Mouse (Mus musculus): Measurements from ENCODE around the gene Olfr1329. TPM values are rescaled to one million over a fixed set of nuclear protein-coding genes. Genes with fewer than 3 reads are reported as not detected.
"Not testable (repeated sequence)": the region's sequence is repeated elsewhere in the genome, so short reads cannot be mapped to it uniquely, and the experiment has no call there.

The Olfr1329 gene
- not detected in 2 replicates for polyA plus RNA-seq (2015; fragmentation: Nextera tagmentation; extraction: Ambion mirVana)

DNA sequence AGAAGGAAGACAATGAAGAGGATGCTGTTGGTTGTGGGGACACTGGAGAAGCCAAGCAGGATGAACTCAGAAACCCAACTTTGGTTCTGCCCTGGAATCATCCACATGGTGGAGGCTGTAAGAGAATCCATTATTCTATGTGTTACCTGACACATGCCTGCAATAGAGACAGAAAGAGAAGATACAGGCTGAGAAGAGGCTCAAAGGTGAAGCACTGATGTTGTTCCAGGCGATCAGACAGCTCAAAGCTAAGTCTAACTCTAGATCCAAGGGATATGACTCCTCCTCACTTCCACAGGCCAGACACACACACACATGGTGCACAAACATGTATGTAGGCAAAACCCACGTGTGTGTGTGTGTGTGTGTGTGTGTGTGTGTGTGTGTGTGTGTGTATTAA is at the start of gene Olfr1329:
TSS of gene Olfr1329 (minus strand) at position 101 of the 400 bp plus-strand sequence.
- not testable (repeated sequence) for H3K4me2 ChIP-seq; H3K36me3 ChIP-seq; H3K27me3 ChIP-seq; H3K9ac ChIP-seq; H3K9me3 ChIP-seq; H3K27ac ChIP-seq; ATAC-seq (ENCODE audit: insufficient number of reproducible peaks, insufficient read depth, low FRiP score, low TSS enrichment, low read depth); H3K4me1 ChIP-seq; H3K4me3 ChIP-seq
- 55% methylated on average over 2 of the region's 2 CpGs for WGBS

DNA sequence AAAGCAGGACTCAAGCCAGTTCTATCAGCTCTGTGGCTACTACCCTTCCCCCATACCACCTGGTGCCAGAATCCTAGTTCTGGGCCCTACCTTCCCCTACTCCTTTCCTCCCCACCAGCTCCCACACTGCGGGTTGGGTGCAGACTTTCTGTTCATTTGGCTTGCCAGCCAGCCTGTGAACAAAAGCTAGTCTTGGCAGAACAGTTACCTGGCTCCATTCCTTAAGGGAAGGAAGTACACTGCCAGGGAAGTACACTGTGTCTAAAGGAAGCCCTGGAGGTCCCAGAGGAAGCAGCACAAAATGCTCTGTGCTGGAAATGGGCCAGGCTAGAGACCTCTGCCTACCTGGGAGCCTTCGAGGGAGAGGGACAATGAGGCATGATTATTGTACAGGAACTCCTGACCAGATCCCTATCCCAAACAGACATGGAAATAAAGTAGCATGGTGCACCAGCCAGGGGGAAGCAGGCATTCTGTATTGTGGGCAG is 43.9 kb upstream of the Olfr1329 start, which contains the start of gene Lao1:
TSS of gene Lao1 (plus strand) at position 438 of the 488 bp plus-strand sequence.
- 75% methylated on average over 2 of the region's 2 CpGs for WGBS
- Histone ChIP-seq H3K4me3 (no peak within 1 kb of the TSS), H3K4me1 (no peaks in the 10 kb centered on the region), H3K9me3 (no peaks in the 10 kb centered on the region), H3K27ac (no peak within 1 kb of the TSS), H3K27me3 (no peaks in the 10 kb centered on the region), H3K36me3 (no peaks in the 10 kb centered on the region), H3K4me2 (no peak within 1 kb of the TSS), H3K9ac (no peak within 1 kb of the TSS)
- ATAC-seq (ENCODE audit: insufficient number of reproducible peaks, insufficient read depth, low FRiP score, low TSS enrichment, low read depth): no peak

DNA sequence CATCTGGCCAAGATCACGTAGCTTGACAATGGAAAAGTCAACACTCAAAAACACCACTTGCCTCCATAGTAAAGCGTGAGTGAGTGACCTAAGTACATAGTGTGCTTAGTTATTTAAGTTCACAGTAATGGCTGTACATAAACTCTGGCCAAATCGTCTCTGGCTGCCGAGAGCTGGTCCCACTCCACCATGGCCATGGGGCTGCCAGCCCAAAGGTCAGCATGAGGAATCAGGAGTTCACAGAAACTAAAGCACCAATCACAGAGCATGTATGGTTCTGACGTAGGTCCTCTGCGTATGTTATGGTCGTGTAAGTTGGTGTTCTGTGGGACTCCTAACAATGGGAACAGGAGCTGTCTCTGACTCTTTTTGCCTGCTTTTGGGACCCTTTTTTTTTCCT is 41.5 kb upstream of the Olfr1329 start:
- ATAC-seq (ENCODE audit: insufficient number of reproducible peaks, insufficient read depth, low FRiP score, low TSS enrichment, low read depth): no peak
- H3K9ac ChIP-seq: no peak overlapping the region
- H3K4me3 ChIP-seq: no peak overlapping the region
- H3K9me3 ChIP-seq: no peaks in the 10 kb centered on the region
- no peaks in the 10 kb centered on the region for H3K36me3 ChIP-seq
- no peaks in the 10 kb centered on the region for H3K27me3 ChIP-seq
- H3K4me1 ChIP-seq: no peaks in the 10 kb centered on the region
- no peak overlapping the region for H3K27ac ChIP-seq
- no peak overlapping the region for H3K4me2 ChIP-seq
- 87% methylated on average over 7 of the region's 7 CpGs for WGBS

DNA sequence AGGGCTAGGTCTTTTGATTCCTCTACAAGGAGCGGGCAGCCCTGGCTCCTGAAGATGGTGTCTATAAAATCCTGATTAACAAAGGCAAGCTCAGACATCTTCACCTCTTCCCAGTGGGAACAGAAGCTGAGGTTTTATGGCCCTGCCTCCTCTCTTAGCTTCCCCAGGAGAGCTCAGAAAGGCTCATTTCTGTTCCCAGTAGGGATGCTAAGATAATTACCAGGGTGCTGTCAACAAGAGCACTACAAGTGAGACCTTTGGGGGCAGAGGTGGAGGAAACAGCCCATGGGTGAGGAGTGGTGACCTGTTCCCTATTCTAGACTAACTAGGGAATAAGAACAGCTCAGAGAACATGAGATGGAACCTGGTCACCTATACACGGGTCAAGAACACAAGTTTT is 21.2 kb upstream of the Olfr1329 start, which contains the start of gene Olfr1328:
TSS of gene Olfr1328 (minus strand) at position 101 of the 400 bp plus-strand sequence.
- no peaks in the 10 kb centered on the region for H3K27me3 ChIP-seq
- H3K4me1 ChIP-seq: no peaks in the 10 kb centered on the region
- no peak within 1 kb of the TSS for H3K4me2 ChIP-seq
- H3K27ac ChIP-seq: no peak within 1 kb of the TSS
- no peaks in the 10 kb centered on the region for H3K36me3 ChIP-seq
- H3K4me3 ChIP-seq: no peak within 1 kb of the TSS
- no peak for ATAC-seq (ENCODE audit: insufficient number of reproducible peaks, insufficient read depth, low FRiP score, low TSS enrichment, low read depth)
- WGBS: 76% methylated on average over 2 of the region's 2 CpGs
- H3K9ac ChIP-seq: no peak within 1 kb of the TSS
- H3K9me3 ChIP-seq: no peaks in the 10 kb centered on the region

DNA sequence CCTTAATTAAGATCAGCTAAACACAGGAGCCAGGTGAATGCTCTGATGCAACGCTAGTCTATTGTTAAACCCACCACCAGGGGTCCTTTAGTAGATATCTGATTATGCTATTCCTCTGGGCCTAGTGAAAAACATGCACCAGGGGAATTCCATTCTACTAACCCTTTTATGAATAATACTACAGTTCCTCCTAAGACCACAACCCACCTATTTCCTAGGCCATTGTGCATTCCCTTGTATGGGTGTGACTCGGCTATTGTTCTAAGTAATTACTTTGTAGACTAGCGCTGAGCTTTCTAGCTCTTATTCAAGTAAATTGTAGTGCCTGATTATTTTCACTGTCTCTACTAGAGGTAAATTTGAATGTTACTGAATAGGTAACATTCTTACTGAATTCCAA is 14.1 kb upstream of the Olfr1329 start:
- not testable (repeated sequence) for H3K4me1 ChIP-seq; H3K9me3 ChIP-seq; H3K36me3 ChIP-seq; H3K27me3 ChIP-seq; H3K9ac ChIP-seq; H3K4me3 ChIP-seq; ATAC-seq (ENCODE audit: insufficient number of reproducible peaks, insufficient read depth, low FRiP score, low TSS enrichment, low read depth); H3K27ac ChIP-seq; H3K4me2 ChIP-seq
- WGBS: 79% methylated on average over 3 of the region's 3 CpGs

DNA sequence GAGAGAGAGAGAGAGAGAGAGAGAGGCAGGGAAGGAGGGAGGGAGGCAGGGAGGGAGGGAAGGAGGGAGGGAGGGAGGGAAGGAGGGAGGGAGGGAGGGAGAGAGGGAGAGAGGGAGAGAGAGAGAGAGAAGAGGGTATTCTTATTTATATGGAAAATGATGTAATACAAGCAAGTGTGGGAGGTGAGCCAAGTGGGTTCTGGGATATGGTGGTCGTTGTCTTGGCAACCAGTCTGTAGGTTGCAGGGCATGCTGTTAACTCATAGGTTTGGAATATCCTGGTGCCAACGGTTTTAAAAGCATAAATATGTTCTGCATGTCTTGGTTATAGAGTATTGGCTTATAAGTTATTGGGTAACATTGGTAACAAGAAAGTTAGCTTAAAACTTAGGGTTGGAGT is 15.3 kb downstream of the Olfr1329 start:
- no peak for ATAC-seq (ENCODE audit: insufficient number of reproducible peaks, insufficient read depth, low FRiP score, low TSS enrichment, low read depth)

DNA sequence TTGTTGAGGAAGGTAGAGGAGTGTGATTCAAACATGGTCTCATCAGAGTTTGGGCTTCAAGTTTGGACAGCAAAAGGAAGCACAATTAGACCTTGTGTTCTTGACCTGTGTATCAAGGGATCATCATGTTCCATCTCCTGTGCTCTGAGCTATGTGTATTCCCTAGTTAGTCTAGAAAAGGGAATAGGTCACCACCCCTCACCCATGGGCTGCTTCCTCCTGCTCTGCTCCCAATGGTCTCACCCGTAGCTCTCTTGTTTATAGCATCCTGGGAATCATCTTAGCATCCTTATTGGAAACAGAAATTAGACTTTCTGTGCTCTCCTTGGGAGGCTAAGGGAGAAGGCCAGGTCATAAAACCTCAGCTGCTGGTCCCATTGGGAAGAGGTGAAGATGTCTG is 29.0 kb downstream of the Olfr1329 start, which contains the start of gene Olfr1330:
TSS of gene Olfr1330 (plus strand) at position 301 of the 400 bp plus-strand sequence.
- no peak for ATAC-seq (ENCODE audit: insufficient number of reproducible peaks, insufficient read depth, low FRiP score, low TSS enrichment, low read depth)
- no peak within 1 kb of the TSS for H3K4me2 ChIP-seq
- WGBS: 76% methylated on average over 1 of the region's 1 CpGs
- H3K27ac ChIP-seq: no peak within 1 kb of the TSS
- H3K9ac ChIP-seq: no peak within 1 kb of the TSS
- H3K36me3 ChIP-seq: no peaks in the 10 kb centered on the region
- H3K27me3 ChIP-seq: no peaks in the 10 kb centered on the region
- no peaks in the 10 kb centered on the region for H3K9me3 ChIP-seq
- no peaks in the 10 kb centered on the region for H3K4me1 ChIP-seq
- no peak within 1 kb of the TSS for H3K4me3 ChIP-seq

More for the DNA sequence above, 15.3 kb downstream of the Olfr1329 start:
- 62% methylated on average over 2 of the region's 2 CpGs for WGBS
- H3K4me1 ChIP-seq: no peaks in the 10 kb centered on the region
- H3K27me3 ChIP-seq: no peaks in the 10 kb centered on the region
- H3K27ac ChIP-seq: no peak overlapping the region
- no peak overlapping the region for H3K4me2 ChIP-seq
- no peaks in the 10 kb centered on the region for H3K9me3 ChIP-seq
- no peak overlapping the region for H3K4me3 ChIP-seq
- no peaks in the 10 kb centered on the region for H3K36me3 ChIP-seq
- H3K9ac ChIP-seq: no peak overlapping the region

DNA sequence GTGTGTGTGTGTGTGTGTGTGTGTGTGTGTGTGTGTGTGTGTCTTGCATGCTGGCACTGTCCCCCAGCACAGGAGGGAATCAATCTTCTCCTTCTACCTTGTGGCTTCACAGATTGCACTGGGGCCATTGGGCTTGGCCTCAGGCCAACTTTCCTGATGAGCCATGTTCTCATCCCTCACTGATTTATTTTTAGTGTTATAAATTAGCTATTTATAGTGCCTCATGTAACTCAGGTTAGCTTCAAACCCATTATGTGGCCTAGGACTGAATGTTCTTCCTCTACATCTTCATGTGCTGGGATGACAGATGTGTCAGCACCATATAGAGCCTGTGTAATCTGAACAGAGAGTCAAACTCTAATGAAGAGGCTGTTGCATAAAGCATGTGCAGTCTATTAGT is 49.7 kb downstream of the Olfr1329 start:
- H3K27ac ChIP-seq: no peak overlapping the region
- no peaks in the 10 kb centered on the region for H3K4me1 ChIP-seq
- H3K36me3 ChIP-seq: no peaks in the 10 kb centered on the region
- no peak overlapping the region for H3K4me2 ChIP-seq
- no peak overlapping the region for H3K4me3 ChIP-seq
- H3K9ac ChIP-seq: no peak overlapping the region
- no peaks in the 10 kb centered on the region for H3K9me3 ChIP-seq
- no peak for ATAC-seq (ENCODE audit: insufficient number of reproducible peaks, insufficient read depth, low FRiP score, low TSS enrichment, low read depth)
- no peaks in the 10 kb centered on the region for H3K27me3 ChIP-seq

Other genes starting within 250 kb of the Olfr1329 start
- gene Olfr1342, start 224.7 kb downstream of the Olfr1329 start, polyA plus RNA-seq (2015; fragmentation: Nextera tagmentation; extraction: Ambion mirVana): 0.19 and 0.20 TPM in 2 replicates
- 0.07 TPM in 1 of 2 replicates, not detected in the other for gene Olfr1341, start 213.9 kb downstream of the Olfr1329 start, polyA plus RNA-seq (2015; fragmentation: Nextera tagmentation; extraction: Ambion mirVana)
- not detected in 2 replicates for gene Olfr1340, start 197.3 kb downstream of the Olfr1329 start, polyA plus RNA-seq (2015; fragmentation: Nextera tagmentation; extraction: Ambion mirVana)
- gene Olfr1339, start 185.3 kb downstream of the Olfr1329 start, polyA plus RNA-seq (2015; fragmentation: Nextera tagmentation; extraction: Ambion mirVana): not detected in 2 replicates
- gene Olfr1338, start 158.7 kb downstream of the Olfr1329 start, polyA plus RNA-seq (2015; fragmentation: Nextera tagmentation; extraction: Ambion mirVana): 0.08 TPM in 1 of 2 replicates, not detected in the other
- gene Olfr1337, start 134.9 kb downstream of the Olfr1329 start, polyA plus RNA-seq (2015; fragmentation: Nextera tagmentation; extraction: Ambion mirVana): not detected in 2 replicates
- gene Olfr1335, start 107.5 kb downstream of the Olfr1329 start, polyA plus RNA-seq (2015; fragmentation: Nextera tagmentation; extraction: Ambion mirVana): not detected in 2 replicates
- gene Olfr1333, start 81.2 kb downstream of the Olfr1329 start, polyA plus RNA-seq (2015; fragmentation: Nextera tagmentation; extraction: Ambion mirVana): not detected in 2 replicates
- gene Olfr1331, start 52.8 kb downstream of the Olfr1329 start, polyA plus RNA-seq (2015; fragmentation: Nextera tagmentation; extraction: Ambion mirVana): not detected in 2 replicates
- gene Olfr1330, start 28.9 kb downstream of the Olfr1329 start, polyA plus RNA-seq (2015; fragmentation: Nextera tagmentation; extraction: Ambion mirVana): 0.07 TPM in 1 of 2 replicates, not detected in the other
- gene Olfr1328, start 21.1 kb upstream of the Olfr1329 start, polyA plus RNA-seq (2015; fragmentation: Nextera tagmentation; extraction: Ambion mirVana): 0.06 TPM in 1 of 2 replicates, not detected in the other
- gene Lao1, start 44.1 kb upstream of the Olfr1329 start, polyA plus RNA-seq (2015; fragmentation: Nextera tagmentation; extraction: Ambion mirVana): not detected in 2 replicates
- gene Slc2a1, start 191.2 kb upstream of the Olfr1329 start, polyA plus RNA-seq (2015; fragmentation: Nextera tagmentation; extraction: Ambion mirVana): 116 and 123 TPM in 2 replicates

Measured in embryonic facial prominence, embryonic 13.5 days (tissue).